ENCODE assay signal across 10 mouse cellular contexts in genomic region chr8:80811591-80811991, GRCm38 (mm10).
DNase-seq lines count a peak whose midpoint lies in the region; ATAC-seq and TF ChIP-seq lines count a peak whose summit lies in the region.
"Had no signal": no experiment of that assay in that cellular context is flagged by ENCODE, and none has a peak within 500 bp of the region (broad histone marks: within the 10 kb centered on the region; RNA-seq: fewer than 3 reads in every experiment).

No protein-coding gene starts in this region.

- ATAC-seq in embryonic facial prominence, embryonic 15.5 days (ENCODE audit: insufficient number of reproducible peaks, low FRiP score, low TSS enrichment, low read depth) = no peak
- no peak for ATAC-seq in intestine, embryonic 14.5 days (replicated peaks; ENCODE audit: low FRiP score, low TSS enrichment, low read depth)

- intact Hi-C loops in left cerebral cortex, adult 2 months (cut with DNase I) = no loop called here
- intact Hi-C loops in left cerebral cortex, postnatal 10 days (cut with DNase I) = no loop called here

- H3K79me2 ChIP-seq in myocyte (ENCODE audit: control insufficient read depth, insufficient read depth) = peaks cover 5% of the 10 kb centered on the region

- H3K27ac ChIP-seq in left cerebral cortex, adult 2 months = peak overlapping the region; percentile 56; the same call in 1 of the 2 replicates
- H3K27ac ChIP-seq in embryonic facial prominence, embryonic 15.5 days (replicated peaks) = peak overlapping the region; percentile 55; the same call in 1 of the 2 replicates
- peak overlapping the region; percentile 47 for H3K27ac ChIP-seq in intestine, embryonic 14.5 days (ENCODE audit: low read depth)
- H3K27ac ChIP-seq: neural tube, embryonic 12.5 days had no signal

- no peak for TF ChIP-seq POLR2A in myocyte (IDR thresholded peaks at IDR 0.05; ENCODE audit: insufficient read length, low read depth)

- H3K36me3 ChIP-seq in embryonic facial prominence, embryonic 15.5 days = no peaks in the 10 kb centered on the region
- H3K36me3 ChIP-seq in intestine, embryonic 14.5 days (ENCODE audit: control insufficient read depth, insufficient read depth, low read length) = no peaks in the 10 kb centered on the region
- H3K36me3 ChIP-seq in myocyte (ENCODE audit: control insufficient read depth, insufficient read depth) = no peaks in the 10 kb centered on the region
- H3K36me3 ChIP-seq: neural tube, embryonic 12.5 days had no signal

- H3K9me3 ChIP-seq in embryonic facial prominence, embryonic 15.5 days (replicated peaks) = no peaks in the 10 kb centered on the region
- H3K9me3 ChIP-seq in intestine, embryonic 14.5 days (ENCODE audit: control insufficient read depth, low read length) = no peaks in the 10 kb centered on the region
- H3K9me3 ChIP-seq: neural tube, embryonic 12.5 days had no signal

- no peak for TF ChIP-seq CTCF in left cerebral cortex, adult 2 months (IDR thresholded peaks at IDR 0.05)

- H3K4me3 ChIP-seq in left cerebral cortex, adult 2 months = no peak overlapping the region
- H3K4me3 ChIP-seq in embryonic facial prominence, embryonic 15.5 days (replicated peaks) = no peak overlapping the region
- H3K4me3 ChIP-seq in intestine, embryonic 14.5 days (ENCODE audit: low read depth, low read length) = no peak overlapping the region
- no peak overlapping the region for H3K4me3 ChIP-seq in myocyte
- H3K4me3 ChIP-seq: neural tube, embryonic 12.5 days had no signal

- H3K9ac ChIP-seq in embryonic facial prominence, embryonic 15.5 days = no peak overlapping the region
- no peak overlapping the region for H3K9ac ChIP-seq in intestine, embryonic 14.5 days (ENCODE audit: low read length)
- H3K9ac ChIP-seq: neural tube, embryonic 12.5 days had no signal

- H3K4me1 ChIP-seq in embryonic facial prominence, embryonic 15.5 days = peaks cover 48% of the 10 kb centered on the region
- H3K4me1 ChIP-seq in intestine, embryonic 14.5 days (replicated peaks; ENCODE audit: control insufficient read depth, insufficient read depth, low read length) = peaks cover 51% of the 10 kb centered on the region

- no peak overlapping the region for H3K4me2 ChIP-seq in embryonic facial prominence, embryonic 15.5 days (replicated peaks)
- H3K4me2 ChIP-seq in intestine, embryonic 14.5 days (ENCODE audit: low read length) = no peak overlapping the region
- peak overlapping the region; percentile 47 for H3K4me2 ChIP-seq in myocyte (ENCODE audit: low read depth)
- H3K4me2 ChIP-seq: neural tube, embryonic 12.5 days had no signal

- no peak for DNase-seq in left cerebral cortex, adult 2 months (ENCODE audit: extremely low spot score in 1 of 2, low spot score in 2 of 2)
- no peak for DNase-seq in left cerebral cortex, postnatal 10 days (ENCODE audit: extremely low spot score in 1 of 2, low spot score in 2 of 2)
- no peak for DNase-seq in intestine, embryonic 14.5 days (ENCODE audit: low spot score)
- no peak for DNase-seq in urinary bladder, postnatal 10 days (ENCODE audit: low spot score)
- no peak for DNase-seq in embryo, embryonic 11 days
- DNase-seq in embryo, embryonic 9.5 days (ENCODE audit: extremely low spot score) = no peak
- DNase-seq: adrenal gland, adult 8-10 months had no signal

- no peak overlapping the region for H3ac ChIP-seq in myocyte (ENCODE audit: control insufficient read depth, insufficient read length)

- 46% methylated on average over 4 of the region's 4 CpGs for WGBS in embryonic facial prominence, embryonic 15.5 days
- WGBS in intestine, embryonic 14.5 days = 39% methylated on average over 4 of the region's 4 CpGs

- H3K27me3 ChIP-seq in embryonic facial prominence, embryonic 15.5 days = no peaks in the 10 kb centered on the region
- no peaks in the 10 kb centered on the region for H3K27me3 ChIP-seq in intestine, embryonic 14.5 days (replicated peaks; ENCODE audit: control insufficient read depth, insufficient read depth, low read length)
- no peaks in the 10 kb centered on the region for H3K27me3 ChIP-seq in myocyte (ENCODE audit: control insufficient read depth, insufficient read depth, insufficient read length)
- H3K27me3 ChIP-seq: neural tube, embryonic 12.5 days had no signal

TF ChIP-seq in myocyte, 11 proteins besides CTCF, POLR2A, EP300 and RAD21:
- TF ChIP-seq MYOD1 (IDR thresholded peaks at IDR 0.05; ENCODE audit: control insufficient read depth in 1 of 3, insufficient read length in 2 of 3, low read depth in 2 of 3) (no peak), TCF3 (IDR thresholded peaks at IDR 0.05; ENCODE audit: insufficient read length, low read depth) (no peak), SRF (IDR thresholded peaks at IDR 0.05; ENCODE audit: control insufficient read depth, insufficient read length, low read depth) (no peak), USF1 (IDR thresholded peaks at IDR 0.05; ENCODE audit: low read depth) (no peak), E2F4 (IDR thresholded peaks at IDR 0.05; ENCODE audit: insufficient read depth) (no peak), CEBPB (IDR thresholded peaks at IDR 0.05; ENCODE audit: insufficient read depth, poor library complexity, severe bottlenecking) (no peak), TCF12 (IDR thresholded peaks at IDR 0.05; ENCODE audit: insufficient read depth, poor library complexity, severe bottlenecking) (no peak), POLR2AphosphoS2 (IDR thresholded peaks at IDR 0.05; ENCODE audit: insufficient read length, low read depth) (no peak)
